Mouse (Mus musculus) limb, embryonic 14.5 days (tissue): ENCODE measurements around the gene Slc4a2. TPM values are rescaled to one million over a fixed set of nuclear protein-coding genes. Genes with fewer than 3 reads are reported as not detected.

Experiments used
- ATAC-seq: fragments of 200-750 bp; cut with Nextera tagmentation; 2 replicates; pipeline ENCODE4 v1.8.0; 2017; ENCODE audit warnings: low read depth, moderate number of reproducible peaks, moderate TSS enrichment; ENCODE audit not compliant: low FRiP score
- DNase-seq: peaks from one replicate; pipeline ENCODE4 v3.0.0-alpha.2; 2015; ENCODE audit warnings: low spot score
- H3K27ac ChIP-seq: fragments of 300-500 bp; sonication (generic); replicated peaks from 2 replicates; pipeline ENCODE4 v1.5.1; 2014; ENCODE audit warnings: low read depth, mild to moderate bottlenecking, low read length, moderate library complexity, mixed read lengths
- H3K27me3 ChIP-seq: fragments of 300-500 bp; sonication (generic); 2 replicates; pipeline ENCODE4 v1.6.1; 2014; ENCODE audit warnings: low read length, mixed read lengths; ENCODE audit not compliant: control insufficient read depth, insufficient read depth
- H3K36me3 ChIP-seq: fragments of 300-500 bp; sonication (generic); 2 replicates; pipeline ENCODE4 v1.6.1; 2014; ENCODE audit warnings: mild to moderate bottlenecking, low read length, moderate library complexity, mixed read lengths; ENCODE audit not compliant: control insufficient read depth, insufficient read depth
- H3K4me1 ChIP-seq: fragments of 300-500 bp; sonication (generic); 2 replicates; pipeline ENCODE4 v1.6.1; 2014; ENCODE audit warnings: antibody characterized with exemption, low read length, mixed read lengths; ENCODE audit not compliant: control insufficient read depth, insufficient read depth
- H3K4me2 ChIP-seq: fragments of 300-500 bp; sonication (generic); replicated peaks from 2 replicates; pipeline ENCODE4 v1.6.1; 2014; ENCODE audit warnings: low read depth, mild to moderate bottlenecking, low read length, moderate library complexity; ENCODE audit not compliant: severe bottlenecking
- H3K4me3 ChIP-seq: fragments of 300-500 bp; sonication (generic); replicated peaks from 2 replicates; pipeline ENCODE4 v1.5.1; 2014; ENCODE audit warnings: low read length
- H3K9ac ChIP-seq: fragments of 300-500 bp; sonication (generic); 2 replicates; pipeline ENCODE4 v1.6.1; 2014; ENCODE audit warnings: mild to moderate bottlenecking, low read depth, low read length, moderate library complexity; ENCODE audit not compliant: severe bottlenecking
- H3K9me3 ChIP-seq: fragments of 300-500 bp; sonication (generic); 2 replicates; pipeline ENCODE4 v1.6.1; 2016; ENCODE audit warnings: low read length; ENCODE audit not compliant: control insufficient read depth
- POLR2A ChIP-seq: fragments of 200-500 bp; IDR thresholded peaks from 2 replicates; pipeline ENCODE4 v1.8.0; 2012; ENCODE audit warnings: inconsistent platforms, mild to moderate bottlenecking, moderate library complexity, borderline replicate concordance; ENCODE audit not compliant: insufficient read depth, insufficient read length; ENCODE audit errors: extremely low read depth
- WGBS: fragments of 180-500 bp; shearing (Covaris S2); extraction: QIAGEN DNeasy Blood & Tissue Kit; methylation state at CpG from one replicate; pipeline ENCODE4 v1.1.7; 2014; 5-methylcytosine and 5-hydroxymethylcytosine counted together
- polyA plus RNA-seq, 2 experiments: library from polyadenylated mRNA; depleted of rRNA in 1 of 2; stranded (reverse) in 1 of 2; unstranded in 1 of 2; fragments of >200 nt; fragmentation: Nextera tagmentation in 1 of 2; extraction: Ambion mirVana in 1 of 2; gene quantifications; 2 replicates each; pipeline versions ENCODE4 v1.2.1 to v1.2.3; 2012 to 2014

Slc4a2 gene
- polyA plus RNA-seq, 2 experiments, result 30.0 to 69.1 TPM

- Histone ChIP-seq H3K9ac (no peak overlapping the region), H3K4me1 (peaks cover 6% of the 10 kb centered on the region), H3K9me3 (no peaks in the 10 kb centered on the region), H3K36me3 (no peaks in the 10 kb centered on the region), H3K27ac (no peak overlapping the region), H3K4me3 (no peak overlapping the region), H3K4me2 (no peak overlapping the region), H3K27me3 (0 out of 2 replicates have a peak, but pooled peaks cover 16% of the 10 kb centered on the region)
- no peak for DNase-seq
- TF ChIP-seq POLR2A, result no peak
- WGBS, result 47% methylated on average over 6 of the region's 7 CpGs
- no peak for ATAC-seq
Observed at GRCm38 (mm10) chr5:24389011-24389657, 34.5 kb upstream of the Slc4a2 start.

- Histone ChIP-seq H3K4me2 (no peak overlapping the region), H3K27me3 (0 out of 2 replicates have a peak, but pooled peaks cover 16% of the 10 kb centered on the region), H3K4me3 (no peak overlapping the region), H3K36me3 (no peaks in the 10 kb centered on the region), H3K9ac (no peak overlapping the region), H3K9me3 (no peaks in the 10 kb centered on the region), H3K27ac (no peak overlapping the region), H3K4me1 (peaks cover 6% of the 10 kb centered on the region)
- ATAC-seq (no peak), DNase-seq (no peak)
- 62% methylated on average over 4 of the region's 4 CpGs for WGBS
- no peak for TF ChIP-seq POLR2A
Observed at GRCm38 (mm10) chr5:24389658-24390020, 34.0 kb upstream of the Slc4a2 start.

- ATAC-seq (no peak), DNase-seq (no peak)
- Histone ChIP-seq H3K4me1 (peaks cover 6% of the 10 kb centered on the region), H3K27ac (no peak within 1 kb of the TSS), H3K9ac (no peak within 1 kb of the TSS), H3K4me3 (no peak within 1 kb of the TSS), H3K4me2 (no peak within 1 kb of the TSS), H3K36me3 (peaks cover 3% of the 10 kb centered on the region; the same call in 1 of the 2 replicates), H3K27me3 (0 out of 2 replicates have a peak, but pooled peaks cover 13% of the 10 kb centered on the region), H3K9me3 (no peaks in the 10 kb centered on the region)
- TF ChIP-seq POLR2A, result no peak
- 85% methylated on average over 7 of the region's 7 CpGs for WGBS
Observed at GRCm38 (mm10) chr5:24391864-24392263, 31.8 kb upstream of the Slc4a2 start, which contains the start of gene Atg9b. Gene Atg9b, minus strand, starts transcription at chr5:24392143.

- H3K27me3 ChIP-seq, result 0 out of 2 replicates have a peak, but pooled peaks cover 6% of the 10 kb centered on the region
- H3K27ac ChIP-seq, result no peak overlapping the region
- no peak overlapping the region for H3K4me2 ChIP-seq
- no peak overlapping the region for H3K9ac ChIP-seq
- H3K36me3 ChIP-seq, result peaks cover 3% of the 10 kb centered on the region; the same call in 1 of the 2 replicates
- ATAC-seq, result no peak
- H3K9me3 ChIP-seq, result no peaks in the 10 kb centered on the region
- no peak for TF ChIP-seq POLR2A
- H3K4me1 ChIP-seq, result no peaks in the 10 kb centered on the region
- WGBS, result 68% methylated on average over 7 of the region's 7 CpGs
- H3K4me3 ChIP-seq, result no peak overlapping the region
- no peak for DNase-seq
Observed at GRCm38 (mm10) chr5:24392724-24393123, 30.9 kb upstream of the Slc4a2 start.

GRCm38 (mm10) chr5:24393392-24393997, 30.1 kb upstream of the Slc4a2 start, which contains the start of gene Abcb8:
Gene Abcb8, plus strand, starts transcription at chr5:24393663.
- peak; percentile 51 for DNase-seq
- Histone ChIP-seq H3K9ac (peak within 1 kb of the TSS; percentile 43), H3K36me3 (peaks cover 3% of the 10 kb centered on the region; the same call in 1 of the 2 replicates), H3K4me2 (peak within 1 kb of the TSS; percentile 59), H3K9me3 (no peaks in the 10 kb centered on the region), H3K4me3 (peak within 1 kb of the TSS; percentile 48), H3K27me3 (0 out of 2 replicates have a peak, but pooled peaks cover under 1% of the 10 kb centered on the region), H3K4me1 (no peaks in the 10 kb centered on the region), H3K27ac (peak within 1 kb of the TSS; percentile 53; the same call in 1 of the 2 replicates)
- TF ChIP-seq POLR2A, result no peak
- ATAC-seq, result no peak
- 22% methylated on average over 7 of the region's 7 CpGs for WGBS
